Comparison of ENCODE assay signal across 11 mouse cellular contexts in genomic region chr5:128537218-128537617, GRCm38 (mm10).
DNase-seq lines count a peak whose midpoint lies in the region; ATAC-seq lines count a peak whose summit lies in the region.
"Had no signal": no experiment of that assay in that cellular context is flagged by ENCODE, and none has a peak within 500 bp of the region (broad histone marks: within the 10 kb centered on the region; RNA-seq: fewer than 3 reads in every experiment).

No protein-coding gene starts in this region.

- H3K27me3 ChIP-seq in heart, embryonic 11.5 days (ENCODE audit: control insufficient read depth, insufficient read depth, low read length) = no peaks in the 10 kb centered on the region
- no peaks in the 10 kb centered on the region for H3K27me3 ChIP-seq in hindbrain, embryonic 13.5 days
- no peaks in the 10 kb centered on the region for H3K27me3 ChIP-seq in midbrain, embryonic 16.5 days (ENCODE audit: control insufficient read depth, insufficient read depth, low read depth, low read length)

- DNase-seq in heart, adult 8-10 months (ENCODE audit: low spot score) = no peak
- peak; percentile 63 for DNase-seq in embryo, embryonic 11 days
- DNase-seq in left cerebral cortex, postnatal 36 days (ENCODE audit: low spot score in 2 of 2) = no peak
- DNase-seq in gastrocnemius, postnatal 25 days = no peak
- DNase-seq in thymus, postnatal 36 days = no peak
- DNase-seq: heart, adult 11 months; layer of hippocampus, adult 9-11 months; right cerebral cortex, postnatal 4 days had no signal

- no peaks in the 10 kb centered on the region for H3K36me3 ChIP-seq in heart, embryonic 11.5 days (ENCODE audit: control insufficient read depth, insufficient read depth, low read length)
- no peaks in the 10 kb centered on the region for H3K36me3 ChIP-seq in hindbrain, embryonic 13.5 days
- H3K36me3 ChIP-seq in midbrain, embryonic 16.5 days (ENCODE audit: control insufficient read depth, insufficient read depth, low read length) = no peaks in the 10 kb centered on the region

- no peak for ATAC-seq in heart, embryonic 11.5 days (replicated peaks; ENCODE audit: insufficient number of reproducible peaks, low FRiP score, low TSS enrichment)
- ATAC-seq in hindbrain, embryonic 13.5 days (ENCODE audit: low FRiP score) = no peak
- ATAC-seq in midbrain, embryonic 16.5 days = 0 out of 2 replicates have a peak, but pooled peaks have one; percentile 60

- H3K4me3 ChIP-seq in heart, embryonic 11.5 days (ENCODE audit: low read depth, low read length) = 0 out of 2 replicates have a peak overlapping the region, but pooled peaks have one; percentile 12
- H3K4me3 ChIP-seq in hindbrain, embryonic 13.5 days = peak overlapping the region; percentile 11
- H3K4me3 ChIP-seq in midbrain, embryonic 16.5 days (ENCODE audit: low read depth, low read length) = 0 out of 2 replicates have a peak overlapping the region, but pooled peaks have one; percentile 4

- H3K4me1 ChIP-seq in heart, embryonic 11.5 days (ENCODE audit: control insufficient read depth, insufficient read depth, low read length) = peaks cover 2% of the 10 kb centered on the region; the same call in 1 of the 2 replicates
- H3K4me1 ChIP-seq in hindbrain, embryonic 13.5 days (replicated peaks) = peaks cover 22% of the 10 kb centered on the region
- H3K4me1 ChIP-seq in midbrain, embryonic 16.5 days (ENCODE audit: control insufficient read depth, insufficient read depth, low read length) = peaks cover 5% of the 10 kb centered on the region; the same call in 1 of the 2 replicates

- no peak overlapping the region for H3K9ac ChIP-seq in heart, embryonic 11.5 days (ENCODE audit: low read depth, low read length)
- H3K9ac ChIP-seq in hindbrain, embryonic 13.5 days = no peak overlapping the region
- H3K9ac ChIP-seq in midbrain, embryonic 16.5 days (ENCODE audit: low read depth, low read length) = no peak overlapping the region

- 45% methylated on average over 12 of the region's 12 CpGs for WGBS in heart, embryonic 11.5 days (ENCODE audit: insufficient replicate concordance)
- 70% methylated on average over 12 of the region's 12 CpGs for WGBS in hindbrain, embryonic 13.5 days
- 59% methylated on average over 12 of the region's 12 CpGs for WGBS in midbrain, embryonic 16.5 days

- no peak overlapping the region for H3K27ac ChIP-seq in heart, embryonic 11.5 days (ENCODE audit: low read depth, low read length)
- no peak overlapping the region; the same call in 1 of the 2 replicates for H3K27ac ChIP-seq in hindbrain, embryonic 13.5 days
- no peak overlapping the region for H3K27ac ChIP-seq in midbrain, embryonic 16.5 days (ENCODE audit: low read length)

- peak overlapping the region; percentile 37 for H3K4me2 ChIP-seq in heart, embryonic 11.5 days
- H3K4me2 ChIP-seq in hindbrain, embryonic 13.5 days = peak overlapping the region; percentile 39
- peak overlapping the region; percentile 46 for H3K4me2 ChIP-seq in midbrain, embryonic 16.5 days (ENCODE audit: low read length)

- no peaks in the 10 kb centered on the region for H3K9me3 ChIP-seq in heart, embryonic 11.5 days (replicated peaks; ENCODE audit: control insufficient read depth, low read length)
- H3K9me3 ChIP-seq in hindbrain, embryonic 13.5 days = no peaks in the 10 kb centered on the region
- H3K9me3 ChIP-seq in midbrain, embryonic 16.5 days (replicated peaks; ENCODE audit: control insufficient read depth, low read length, poor library complexity, severe bottlenecking) = no peaks in the 10 kb centered on the region

- intact Hi-C loops in left cerebral cortex, postnatal 36 days (cut with DNase I) = no loop called here
